Comparison of ENCODE assay signal across 18 mouse cellular contexts in genomic region chr1:97934940-97935339, GRCm38 (mm10).
"Had no signal": no experiment of that assay in that cellular context is flagged by ENCODE, and none has a peak within 500 bp of the region (broad histone marks: within the 10 kb centered on the region; RNA-seq: fewer than 3 reads in every experiment).

No protein-coding gene starts in this region.

- H3K4me1 ChIP-seq: limb, embryonic 10.5 days; limb, embryonic 13.5 days; liver, embryonic 12.5 days; liver, embryonic 15.5 days; lung, embryonic 15.5 days had no signal

- H3K4me3 ChIP-seq: layer of hippocampus, adult 2 months; limb, embryonic 10.5 days; limb, embryonic 13.5 days; liver, embryonic 12.5 days; liver, embryonic 15.5 days; lung, embryonic 15.5 days; midbrain, embryonic 13.5 days had no signal

- H3K4me2 ChIP-seq: limb, embryonic 13.5 days; liver, embryonic 12.5 days; liver, embryonic 15.5 days; lung, embryonic 15.5 days; midbrain, embryonic 13.5 days had no signal

- ATAC-seq: liver, embryonic 12.5 days; midbrain, embryonic 13.5 days had no signal

- H3K27ac ChIP-seq: kidney, postnatal 0 days; layer of hippocampus, adult 2 months; limb, embryonic 10.5 days; limb, embryonic 13.5 days; liver, embryonic 12.5 days; liver, embryonic 15.5 days; lung, embryonic 15.5 days; midbrain, embryonic 13.5 days had no signal

- H3K36me3 ChIP-seq: limb, embryonic 10.5 days; limb, embryonic 13.5 days; liver, embryonic 12.5 days; liver, embryonic 15.5 days; lung, embryonic 15.5 days; midbrain, embryonic 13.5 days had no signal

- H3K9ac ChIP-seq: limb, embryonic 13.5 days; liver, embryonic 12.5 days; liver, embryonic 15.5 days; lung, embryonic 15.5 days; midbrain, embryonic 13.5 days had no signal

- DNase-seq: kidney, adult 2 months; kidney, postnatal 25 days; layer of hippocampus, adult 9-11 months; liver; lung, adult 18-20 months; lung, postnatal 10 days; lung, postnatal 36 days; right cerebral cortex, postnatal 25 days; thymus, adult 18-20 months; thymus, postnatal 36 days had no signal

- H3K9me3 ChIP-seq: limb, embryonic 10.5 days; limb, embryonic 13.5 days; liver, embryonic 12.5 days; liver, embryonic 15.5 days; lung, embryonic 15.5 days; midbrain, embryonic 13.5 days had no signal

- H3K27me3 ChIP-seq: limb, embryonic 13.5 days; liver, embryonic 12.5 days; liver, embryonic 15.5 days; lung, embryonic 15.5 days; midbrain, embryonic 13.5 days had no signal
